Mouse (Mus musculus): ENCODE measurements at regions not wholly inside any gene's neighbourhood (a gene's known extent, or its start where the extent isn't known, plus 50 kb on each side); places are given as distances from the start of the nearest gene placed in this dataset.

DNA sequence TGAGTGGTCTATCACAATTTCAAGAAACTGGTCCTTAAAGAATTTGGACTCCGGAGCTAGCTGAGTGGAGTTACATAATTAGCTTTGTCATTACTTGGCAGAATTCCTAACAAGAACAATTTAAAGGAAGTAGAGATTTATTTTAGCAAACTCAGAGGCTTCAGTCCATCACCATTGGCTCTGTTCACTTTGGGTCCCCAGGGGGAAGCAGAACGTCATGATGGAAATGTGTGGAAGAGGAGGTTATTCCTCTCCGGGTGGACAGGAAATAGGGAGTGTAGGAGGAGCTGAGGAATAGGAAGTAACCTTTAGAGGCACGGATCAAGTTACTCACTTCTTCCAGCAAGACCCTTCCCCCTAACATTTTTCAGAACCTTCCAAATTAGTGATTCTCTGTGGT lies 83.3 kb upstream of the Serpine2 start:
- TF ChIP-seq CTCF (IDR thresholded peaks at IDR 0.05) (no peak), EP300 (IDR thresholded peaks at IDR 0.05) (no peak)
